ENCODE assay signal across 17 mouse cellular contexts in genomic region chr9:83560670-83561069, GRCm38 (mm10).
"Had no signal": no experiment of that assay in that cellular context is flagged by ENCODE, and none has a peak within 500 bp of the region (broad histone marks: within the 10 kb centered on the region; RNA-seq: fewer than 3 reads in every experiment).

No protein-coding gene starts in this region.

- H3K9me3 ChIP-seq: kidney, embryonic 15.5 days; limb, embryonic 10.5 days; liver, embryonic 15.5 days; megakaryocyte, embryonic 14.5 days; midbrain, embryonic 15.5 days; neural tube, embryonic 12.5 days had no signal

- H3K4me1 ChIP-seq: neural tube, embryonic 12.5 days had no signal

- H3K27ac ChIP-seq: kidney, embryonic 15.5 days; left cerebral cortex, adult 2 months; limb, embryonic 10.5 days; liver, embryonic 15.5 days; macrophage; midbrain, embryonic 15.5 days; neural tube, embryonic 12.5 days had no signal

- H3K9ac ChIP-seq: kidney, embryonic 15.5 days; liver, embryonic 15.5 days; midbrain, embryonic 15.5 days; neural tube, embryonic 12.5 days had no signal

- H3K4me3 ChIP-seq: kidney, embryonic 15.5 days; left cerebral cortex, adult 2 months; limb, embryonic 10.5 days; liver, embryonic 15.5 days; megakaryocyte, embryonic 14.5 days; midbrain, embryonic 15.5 days; neural tube, embryonic 12.5 days had no signal

- H3K27me3 ChIP-seq: kidney, embryonic 15.5 days; liver, embryonic 15.5 days; megakaryocyte, embryonic 14.5 days; midbrain, embryonic 15.5 days; neural tube, embryonic 12.5 days had no signal

- H3K36me3 ChIP-seq: kidney, embryonic 15.5 days; limb, embryonic 10.5 days; liver, embryonic 15.5 days; midbrain, embryonic 15.5 days; neural tube, embryonic 12.5 days had no signal

- H3K4me2 ChIP-seq: kidney, embryonic 15.5 days; liver, embryonic 11.5 days; liver, embryonic 15.5 days; midbrain, embryonic 11.5 days; midbrain, embryonic 15.5 days; neural tube, embryonic 12.5 days had no signal

- ATAC-seq: midbrain, embryonic 15.5 days had no signal

- DNase-seq: kidney, postnatal 14 days; lung, adult 2 months; lung, postnatal 10 days; right cerebral cortex, postnatal 4 days; spleen, adult 18-20 months; thymus, adult 18-20 months; thymus, postnatal 14 days had no signal
